Mouse (Mus musculus): Measurements from ENCODE around the gene Gm8005. TPM values are rescaled to one million over a fixed set of nuclear protein-coding genes. Genes with fewer than 3 reads are reported as not detected.
"Not testable (repeated sequence)": the region's sequence is repeated elsewhere in the genome, so short reads cannot be mapped to it uniquely, and the experiment has no call there.

Gene Gm8005
- polyA plus RNA-seq (2015; fragmentation: Nextera tagmentation; extraction: Ambion mirVana) = not detected in 2 replicates

DNA sequence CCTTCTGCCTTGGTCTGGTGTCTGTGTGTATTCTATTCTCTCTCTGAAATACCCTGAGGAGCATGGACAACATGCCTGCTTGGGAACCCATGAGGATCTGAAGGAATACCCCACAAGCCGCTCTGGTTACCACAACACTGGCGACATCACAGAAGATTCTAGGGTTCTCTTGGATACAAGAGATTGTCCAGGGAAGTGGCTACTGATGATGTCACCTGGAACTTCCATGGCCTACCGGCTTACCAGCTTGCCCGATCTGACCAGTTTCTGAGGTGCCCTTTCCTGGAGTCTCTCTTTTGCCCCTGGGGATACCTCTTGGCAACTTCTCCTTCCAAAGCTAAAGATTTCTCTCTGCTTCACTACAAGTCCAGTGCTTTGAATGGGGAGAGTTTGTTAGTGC lies at the start of gene Gm8005:
Gene Gm8005, minus strand, starts transcription at position 101 of the 400 bp plus-strand sequence.
- not testable (repeated sequence) for H3K9ac ChIP-seq (ENCODE audit: low read depth, low read length); H3K9me3 ChIP-seq (ENCODE audit: control insufficient read depth, low read length); H3K27ac ChIP-seq (ENCODE audit: low read length); ATAC-seq; H3K27me3 ChIP-seq (replicated peaks; ENCODE audit: control insufficient read depth, insufficient read depth, low read length); H3K4me3 ChIP-seq (ENCODE audit: low read length); H3K4me2 ChIP-seq (ENCODE audit: low read depth, low read length); H3K36me3 ChIP-seq (ENCODE audit: control insufficient read depth, insufficient read depth, low read length); H3K4me1 ChIP-seq (ENCODE audit: control insufficient read depth, insufficient read depth, low read length)
- WGBS = 92% methylated on average over 2 of the region's 4 CpGs

- not testable (repeated sequence) for H3K9me3 ChIP-seq (ENCODE audit: control insufficient read depth, low read length); H3K27me3 ChIP-seq (replicated peaks; ENCODE audit: control insufficient read depth, insufficient read depth, low read length); H3K36me3 ChIP-seq (ENCODE audit: control insufficient read depth, insufficient read depth, low read length); H3K9ac ChIP-seq (ENCODE audit: low read depth, low read length); H3K27ac ChIP-seq (ENCODE audit: low read length); H3K4me3 ChIP-seq (ENCODE audit: low read length); ATAC-seq; H3K4me1 ChIP-seq (ENCODE audit: control insufficient read depth, insufficient read depth, low read length); H3K4me2 ChIP-seq (ENCODE audit: low read depth, low read length)
- WGBS = 72% methylated on average over 2 of the region's 2 CpGs
These were observed 24.1 kb upstream of the Gm8005 start, which contains the start of gene Gm8011 for GRCm38 (mm10) chr14:42463581-42463980. TSS of gene Gm8011 (plus strand) at chr14:42463881.

Other genes starting within 250 kb of the Gm8005 start
- not detected in 2 replicates for gene Gm3573, start 248.9 kb downstream of the Gm8005 start, polyA plus RNA-seq (2015; fragmentation: Nextera tagmentation; extraction: Ambion mirVana)
- not detected in 2 replicates for gene Gm17026, start 179.6 kb downstream of the Gm8005 start, polyA plus RNA-seq (2015; fragmentation: Nextera tagmentation; extraction: Ambion mirVana)
- gene Gm9611, start 142.3 kb downstream of the Gm8005 start, polyA plus RNA-seq (2015; fragmentation: Nextera tagmentation; extraction: Ambion mirVana) = not detected in 2 replicates
- not detected in 2 replicates for gene Gm7995, start 129.5 kb downstream of the Gm8005 start, polyA plus RNA-seq (2015; fragmentation: Nextera tagmentation; extraction: Ambion mirVana)
- gene Gm8011, start 24.2 kb upstream of the Gm8005 start, polyA plus RNA-seq (2015; fragmentation: Nextera tagmentation; extraction: Ambion mirVana) = not detected in 2 replicates
- not detected in 2 replicates for gene Gm8020, start 62.7 kb upstream of the Gm8005 start, polyA plus RNA-seq (2015; fragmentation: Nextera tagmentation; extraction: Ambion mirVana)
- not detected in 2 replicates for gene Gm8024, start 84.6 kb upstream of the Gm8005 start, polyA plus RNA-seq (2015; fragmentation: Nextera tagmentation; extraction: Ambion mirVana)
- not detected in 2 replicates for gene Gm17124, start 160.2 kb upstream of the Gm8005 start, polyA plus RNA-seq (2015; fragmentation: Nextera tagmentation; extraction: Ambion mirVana)
- not detected in 2 replicates for gene Gm3633, start 202.2 kb upstream of the Gm8005 start, polyA plus RNA-seq (2015; fragmentation: Nextera tagmentation; extraction: Ambion mirVana)
- gene Gm10378, start 216.3 kb upstream of the Gm8005 start, polyA plus RNA-seq (2015; fragmentation: Nextera tagmentation; extraction: Ambion mirVana) = not detected in 2 replicates

Measured in intestine, embryonic 16.5 days (tissue).